Mouse (Mus musculus) stomach, embryonic 14.5 days (tissue): ENCODE data around the gene Spdye4b. TPM values are rescaled to one million over a fixed set of nuclear protein-coding genes. Genes with fewer than 3 reads are reported as not detected.
"Not testable (repeated sequence)": the region's sequence is repeated elsewhere in the genome, so short reads cannot be mapped to it uniquely, and the experiment has no call there.

Source experiments
- ATAC-seq: fragments of 200-750 bp; cut with Nextera tagmentation; 2 replicates; pipeline ENCODE4 v1.8.0; 2017; ENCODE audit warnings: low read depth, moderate TSS enrichment; ENCODE audit not compliant: insufficient number of reproducible peaks, insufficient read depth, low FRiP score
- H3K27ac ChIP-seq: fragments of 300-500 bp; sonication (generic); 2 replicates; pipeline ENCODE4 v1.5.1; 2014; ENCODE audit warnings: mild to moderate bottlenecking, low read length, moderate library complexity, mixed read lengths
- H3K27me3 ChIP-seq: fragments of 300-500 bp; sonication (generic); 2 replicates; pipeline ENCODE4 v1.6.1; 2014; ENCODE audit warnings: low read length, control low read depth, mixed read lengths; ENCODE audit not compliant: control insufficient read depth, insufficient read depth
- H3K36me3 ChIP-seq: fragments of 300-500 bp; sonication (generic); 2 replicates; pipeline ENCODE4 v1.6.1; 2014; ENCODE audit warnings: mild to moderate bottlenecking, control low read depth, low read length, moderate library complexity, mixed read lengths; ENCODE audit not compliant: control insufficient read depth, insufficient read depth
- H3K4me1 ChIP-seq: fragments of 300-500 bp; sonication (generic); 2 replicates; pipeline ENCODE4 v1.6.1; 2014; ENCODE audit warnings: low read length, control low read depth, mixed read lengths; ENCODE audit not compliant: control insufficient read depth, insufficient read depth
- H3K4me2 ChIP-seq: fragments of 300-500 bp; sonication (generic); replicated peaks from 2 replicates; pipeline ENCODE4 v1.6.1; 2014; ENCODE audit warnings: low read depth, low read length, control low read depth
- H3K4me3 ChIP-seq: fragments of 300-500 bp; sonication (generic); 2 replicates; pipeline ENCODE4 v1.5.1; 2014; ENCODE audit warnings: low read depth, low read length, control low read depth
- H3K9ac ChIP-seq: fragments of 300-500 bp; sonication (generic); replicated peaks from 2 replicates; pipeline ENCODE4 v1.6.1; 2014; ENCODE audit warnings: low read depth, mild to moderate bottlenecking, control low read depth, low read length, moderate library complexity, mixed read lengths
- H3K9me3 ChIP-seq: fragments of 300-500 bp; sonication (generic); 2 replicates; pipeline ENCODE4 v1.6.1; 2016; ENCODE audit warnings: low read depth, low read length, control low read depth; ENCODE audit not compliant: control insufficient read depth
- WGBS: fragments of 180-500 bp; shearing (Covaris S2); extraction: QIAGEN DNeasy Blood & Tissue Kit; methylation state at CpG from one replicate; pipeline ENCODE4 v1.1.7; 2014; 5-methylcytosine and 5-hydroxymethylcytosine counted together
- polyA plus RNA-seq: library from polyadenylated mRNA; unstranded; fragments of >200 nt; fragmentation: Nextera tagmentation; extraction: Ambion mirVana; gene quantifications from 2 replicates; pipeline ENCODE4 v1.2.1, GENCODE M21; 2014

Spdye4b gene
- polyA plus RNA-seq: not detected in 2 replicates

- peak; percentile 95 for ATAC-seq
- Histone ChIP-seq H3K9ac (peak within 1 kb of the TSS; percentile 91), H3K4me2 (peak within 1 kb of the TSS; percentile 88), H3K27ac (peak within 1 kb of the TSS; percentile 71), H3K36me3 (peaks cover 21% of the 10 kb centered on the region), H3K4me3 (peak within 1 kb of the TSS; percentile 92), H3K4me1 (0 out of 2 replicates have a peak, but pooled peaks cover 8% of the 10 kb centered on the region), H3K27me3 (no peaks in the 10 kb centered on the region), H3K9me3 (no peaks in the 10 kb centered on the region)
- 0% methylated on average over 56 of the region's 58 CpGs for WGBS
Observed at GRCm38 (mm10) chr5:143180255-143181076, at the start of gene Spdye4b, which contains the start of gene Rbak. Gene Spdye4b (plus strand): TSS chr5:143181017. Gene Rbak (minus strand): TSS chr5:143180775.

- no peaks in the 10 kb centered on the region for H3K4me1 ChIP-seq
- no peak overlapping the region for H3K27ac ChIP-seq
- H3K36me3 ChIP-seq: no peaks in the 10 kb centered on the region
- H3K27me3 ChIP-seq: no peaks in the 10 kb centered on the region
- peaks cover 4% of the 10 kb centered on the region; the same call in 1 of the 2 replicates for H3K9me3 ChIP-seq
- no peak for ATAC-seq
- H3K4me3 ChIP-seq: no peak overlapping the region
- WGBS: 69% methylated on average over 13 of the region's 13 CpGs
- H3K9ac ChIP-seq: no peak overlapping the region
- H3K4me2 ChIP-seq: no peak overlapping the region
Observed at GRCm38 (mm10) chr5:143132935-143133514, 47.8 kb upstream of the Spdye4b start.

GRCm38 (mm10) chr5:143134216-143135010, 46.4 kb upstream of the Spdye4b start:
- H3K9ac ChIP-seq, H3K36me3 ChIP-seq, H3K4me3 ChIP-seq, H3K4me2 ChIP-seq, H3K27ac ChIP-seq, H3K4me1 ChIP-seq, H3K9me3 ChIP-seq, H3K27me3 ChIP-seq, ATAC-seq: not testable (repeated sequence)
- 84% methylated on average over 3 of the region's 6 CpGs for WGBS

- H3K27ac ChIP-seq: no peak overlapping the region
- no peak overlapping the region for H3K4me3 ChIP-seq
- no peak overlapping the region for H3K4me2 ChIP-seq
- H3K36me3 ChIP-seq: no peaks in the 10 kb centered on the region
- H3K9ac ChIP-seq: no peak overlapping the region
- ATAC-seq: no peak
- no peaks in the 10 kb centered on the region for H3K27me3 ChIP-seq
- 89% methylated on average over 7 of the region's 7 CpGs for WGBS
- no peaks in the 10 kb centered on the region for H3K9me3 ChIP-seq
- H3K4me1 ChIP-seq: no peaks in the 10 kb centered on the region
Observed at GRCm38 (mm10) chr5:143135042-143135441, 45.8 kb upstream of the Spdye4b start.

GRCm38 (mm10) chr5:143137580-143137979, 43.2 kb upstream of the Spdye4b start:
- ATAC-seq: peak; percentile 37; the same call in 1 of the 2 replicates
- no peak overlapping the region for H3K4me2 ChIP-seq
- H3K4me3 ChIP-seq: no peak overlapping the region
- WGBS: 86% methylated on average over 13 of the region's 13 CpGs
- H3K27ac ChIP-seq: no peak overlapping the region
- H3K9me3 ChIP-seq: no peaks in the 10 kb centered on the region
- no peaks in the 10 kb centered on the region for H3K4me1 ChIP-seq
- H3K9ac ChIP-seq: no peak overlapping the region
- H3K27me3 ChIP-seq: no peaks in the 10 kb centered on the region
- no peaks in the 10 kb centered on the region for H3K36me3 ChIP-seq

- no peak for ATAC-seq
- Histone ChIP-seq H3K4me2 (no peak within 1 kb of the TSS), H3K36me3 (no peaks in the 10 kb centered on the region), H3K4me1 (no peaks in the 10 kb centered on the region), H3K9ac (no peak within 1 kb of the TSS), H3K4me3 (no peak within 1 kb of the TSS), H3K27ac (no peak within 1 kb of the TSS), H3K9me3 (no peaks in the 10 kb centered on the region; the same call in 1 of the 2 replicates), H3K27me3 (no peaks in the 10 kb centered on the region)
- 64% methylated on average over 3 of the region's 3 CpGs for WGBS
Observed at GRCm38 (mm10) chr5:143147481-143147880, 33.3 kb upstream of the Spdye4b start, which contains the start of gene Olfr718-ps1. Gene Olfr718-ps1 (minus strand): TSS chr5:143147581.

GRCm38 (mm10) chr5:143148661-143149060, 32.2 kb upstream of the Spdye4b start:
- 84% methylated on average over 5 of the region's 5 CpGs for whole genome bisulfite sequencing
- no peaks in the 10 kb centered on the region for H3K4me1 ChIP-seq
- H3K4me2 ChIP-seq: no peak overlapping the region
- H3K27me3 ChIP-seq: no peaks in the 10 kb centered on the region
- no peak for ATAC-seq
- no peaks in the 10 kb centered on the region for H3K36me3 ChIP-seq
- H3K9ac ChIP-seq: no peak overlapping the region
- no peaks in the 10 kb centered on the region; the same call in 1 of the 2 replicates for H3K9me3 ChIP-seq
- no peak overlapping the region for H3K27ac ChIP-seq
- no peak overlapping the region for H3K4me3 ChIP-seq

- Histone ChIP-seq H3K9me3 (no peaks in the 10 kb centered on the region; the same call in 1 of the 2 replicates), H3K4me2 (no peak overlapping the region), H3K36me3 (no peaks in the 10 kb centered on the region), H3K9ac (no peak overlapping the region), H3K4me3 (no peak overlapping the region), H3K27ac (no peak overlapping the region), H3K27me3 (no peaks in the 10 kb centered on the region), H3K4me1 (no peaks in the 10 kb centered on the region)
- WGBS: 90% methylated on average over 2 of the region's 2 CpGs
- no peak for ATAC-seq
Observed at GRCm38 (mm10) chr5:143149536-143149935, 31.3 kb upstream of the Spdye4b start.
